Mouse (Mus musculus) frontal cortex, postnatal 14 days (tissue): ENCODE measurements around the gene Aunip.
A peak's percentile ranks its signal among the peaks of the same experiment; 100 is the strongest.

Experiments
- DNase-seq, 2 experiments: peaks; one replicate each; pipeline ENCODE4 v3.0.0; 2022; ENCODE audit warnings: low spot score in 2 of 2

The Aunip gene

DNA sequence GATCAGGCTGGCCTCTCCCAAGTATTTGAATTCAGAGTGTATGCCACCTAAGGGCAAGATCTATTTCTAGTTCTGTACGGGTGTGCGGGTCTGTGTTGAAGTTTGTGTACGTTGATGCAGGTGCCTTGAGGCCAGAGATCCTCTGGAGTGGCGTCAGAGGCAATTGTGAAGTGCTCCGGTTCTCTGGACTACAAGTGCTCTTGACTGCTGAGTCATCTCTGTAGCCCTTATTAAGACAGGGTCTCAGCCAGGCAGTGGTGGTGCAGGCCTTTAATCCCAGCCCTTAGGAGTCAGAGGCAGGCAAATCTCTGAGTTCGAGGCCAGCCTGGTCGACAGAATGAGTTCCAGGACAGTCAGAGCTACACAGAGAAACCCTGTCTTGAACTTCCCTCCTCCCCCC, 4.8 kb downstream of the Aunip start:
- DNase-seq: no peak

DNA sequence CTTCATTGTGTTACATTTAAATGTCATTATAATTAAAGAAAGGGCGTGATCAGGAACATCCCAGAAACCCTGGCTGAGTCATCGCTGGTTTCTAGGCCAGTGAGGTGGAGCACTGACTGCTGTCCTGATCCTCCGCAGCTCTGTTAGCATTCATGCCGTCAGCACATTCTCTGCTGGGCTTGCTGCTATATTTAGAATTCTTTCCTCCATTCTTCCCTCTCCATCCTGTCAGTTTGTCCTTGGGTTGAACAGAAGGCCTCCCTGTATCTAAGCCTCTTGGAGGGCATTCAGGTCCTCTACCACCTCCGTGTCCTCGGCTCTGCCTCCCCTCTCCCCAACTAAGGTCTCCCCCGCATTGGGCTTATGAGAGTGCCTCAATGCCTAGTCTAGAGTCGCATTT, 6.2 kb downstream of the Aunip start:
- DNase-seq: no peak

DNA sequence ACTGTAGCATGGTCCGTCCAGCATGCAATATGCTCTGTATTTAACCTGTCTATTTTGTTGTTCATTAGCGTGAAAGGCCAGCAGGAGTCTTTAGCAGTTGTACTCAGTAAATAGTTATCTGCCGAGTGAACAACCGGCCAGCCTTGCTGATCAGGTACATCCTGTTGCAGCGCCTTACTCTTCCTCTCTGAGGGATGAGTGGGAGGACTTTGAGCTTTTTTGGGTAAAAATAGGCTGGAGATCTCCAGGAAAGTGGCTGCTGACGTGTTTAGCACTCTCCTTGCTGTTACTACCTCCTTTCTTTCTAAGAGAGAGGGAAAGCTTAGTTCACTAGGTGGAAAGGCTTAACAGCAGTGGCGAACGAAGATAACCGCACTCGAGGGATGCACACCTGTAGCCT, 6.9 kb downstream of the Aunip start:
- no peak for DNase-seq

DNA sequence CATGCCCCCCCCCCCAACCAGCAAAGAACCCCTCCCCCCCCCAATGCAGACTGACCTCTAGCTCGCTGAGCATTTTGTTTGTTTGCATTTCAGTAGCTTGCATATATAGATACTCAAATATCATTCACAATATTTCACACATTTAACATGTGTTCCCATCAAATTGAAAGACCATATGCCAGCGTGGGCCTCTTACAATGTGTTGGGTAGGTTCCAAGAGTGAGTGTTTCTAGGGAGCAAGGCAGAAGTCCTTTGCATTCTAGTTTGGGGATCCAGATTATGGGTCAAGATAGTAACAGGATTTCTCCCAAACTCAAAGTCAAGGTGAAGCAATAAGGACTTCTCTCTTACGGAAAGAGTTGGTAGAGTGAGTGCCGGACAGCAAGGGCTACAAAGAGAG, 7.7 kb downstream of the Aunip start:
- DNase-seq: no peak

DNA sequence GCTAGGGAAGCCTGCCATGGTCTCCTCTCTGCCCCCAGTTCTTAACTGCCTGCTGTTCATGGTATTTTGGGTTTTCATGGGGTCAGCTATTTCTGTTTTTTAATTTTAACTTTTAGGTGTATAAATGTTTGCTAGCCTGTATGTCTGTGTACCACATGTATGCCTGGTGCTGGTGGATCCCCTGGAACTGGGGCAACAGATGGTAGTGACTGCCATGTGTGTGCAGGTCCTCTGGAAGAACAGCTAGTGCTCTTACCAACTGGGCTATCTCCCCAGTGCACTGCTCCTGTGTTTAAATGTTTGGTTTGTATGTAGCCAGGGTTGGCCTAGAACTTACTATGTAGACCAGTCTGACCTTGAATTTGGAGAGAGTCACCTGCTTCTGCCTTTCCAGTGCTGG, 8.5 kb downstream of the Aunip start:
- DNase-seq: no peak

DNA sequence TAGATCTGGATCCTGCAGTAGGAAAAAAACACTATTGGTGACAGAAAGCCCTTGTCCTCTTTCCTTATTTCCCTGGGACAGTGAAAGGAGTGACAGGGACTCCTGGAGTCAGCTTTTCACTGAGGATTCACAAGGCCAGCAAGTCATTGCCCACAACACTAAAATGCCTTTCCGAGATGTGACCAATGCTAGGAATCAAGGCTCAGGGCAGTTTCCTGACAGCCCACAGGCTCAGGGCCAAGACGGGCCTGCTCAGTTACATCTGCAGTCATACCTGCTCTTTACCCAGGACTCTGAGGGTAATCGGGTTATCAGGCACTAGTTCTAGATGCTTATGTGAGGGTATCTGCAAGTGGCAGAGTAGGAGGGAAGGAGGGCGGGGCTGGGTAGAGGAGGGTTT, 12.6 kb downstream of the Aunip start:
- DNase-seq: no peak

DNA sequence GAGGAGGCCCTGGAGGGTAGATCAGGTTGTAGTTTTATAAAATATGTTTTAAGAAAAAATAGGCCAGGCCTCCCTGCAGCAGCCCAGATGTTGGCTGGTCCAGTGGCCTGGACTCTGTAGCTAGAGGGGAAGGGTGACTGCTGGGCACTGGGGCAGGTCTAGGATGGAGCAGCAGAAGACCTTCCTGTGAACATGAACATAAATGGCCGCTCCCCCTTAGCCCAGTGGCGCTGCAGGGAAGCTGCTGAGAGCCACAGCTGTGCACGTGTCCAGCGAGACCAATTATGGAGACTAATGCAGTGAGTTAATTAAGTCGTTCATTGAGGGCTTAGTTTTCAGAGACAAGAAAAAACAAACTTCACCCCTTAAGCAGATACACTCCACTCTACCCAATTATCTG, 15.0 kb downstream of the Aunip start:
- no peak for DNase-seq

DNA sequence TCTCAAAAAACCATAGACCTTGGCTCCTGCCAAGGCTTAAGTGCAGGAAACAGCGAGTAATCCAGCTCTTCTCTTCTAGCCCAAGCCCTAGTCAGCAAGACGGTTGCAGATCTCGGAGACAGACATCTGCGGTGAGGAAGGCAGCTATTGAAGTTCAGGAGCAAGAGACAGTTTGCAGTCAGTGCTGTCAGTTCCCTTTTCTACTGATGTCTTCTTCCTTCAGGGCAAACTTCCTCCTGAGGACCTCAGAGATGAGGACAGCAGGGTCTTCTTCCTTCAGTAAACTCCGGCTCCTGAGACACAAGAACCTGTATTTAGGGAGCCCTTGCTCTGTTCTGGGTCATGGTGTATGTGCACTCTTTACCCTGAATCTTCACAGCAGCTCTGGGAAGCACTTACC, 15.4 kb downstream of the Aunip start:
- no peak for DNase-seq

DNA sequence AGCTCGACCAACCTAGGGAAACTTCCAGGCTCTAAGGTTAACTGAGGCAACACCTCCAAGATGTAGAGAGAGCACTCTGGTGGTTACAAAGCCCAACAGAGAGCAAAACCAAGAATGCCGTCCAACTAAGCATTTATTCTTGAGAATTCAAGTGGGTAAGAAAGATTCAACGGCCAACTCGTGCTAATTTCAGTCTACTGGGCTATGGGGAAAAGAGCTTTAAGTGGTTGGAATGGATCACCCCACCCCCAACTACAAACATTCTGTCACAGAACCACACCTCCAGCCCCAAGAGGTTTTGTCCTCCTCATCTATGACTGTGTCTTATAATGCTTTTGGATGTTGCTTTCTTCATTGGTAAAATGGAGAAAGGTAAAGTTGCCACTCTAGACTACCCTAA, 22.1 kb downstream of the Aunip start:
- DNase-seq: no peak

DNA sequence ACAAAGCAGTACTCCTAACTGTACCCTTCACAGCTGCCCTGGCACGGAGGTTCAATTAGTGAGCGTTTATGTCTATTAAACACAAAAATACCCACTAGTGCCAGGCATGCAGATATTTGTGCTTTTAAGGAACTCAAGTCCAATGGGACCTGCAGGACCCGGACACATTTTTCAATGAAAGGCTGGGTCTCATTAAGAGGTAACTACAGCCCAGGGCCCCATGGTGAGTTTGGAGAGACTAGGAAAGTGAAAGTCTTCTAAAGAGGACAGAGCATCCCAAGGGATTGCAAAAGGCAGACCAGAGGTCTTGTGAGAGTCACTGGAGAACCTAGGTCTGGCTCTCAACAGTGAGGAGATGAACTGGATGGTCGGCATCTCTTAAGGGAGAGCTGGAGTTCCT, 22.6 kb downstream of the Aunip start:
- no peak for DNase-seq

DNA sequence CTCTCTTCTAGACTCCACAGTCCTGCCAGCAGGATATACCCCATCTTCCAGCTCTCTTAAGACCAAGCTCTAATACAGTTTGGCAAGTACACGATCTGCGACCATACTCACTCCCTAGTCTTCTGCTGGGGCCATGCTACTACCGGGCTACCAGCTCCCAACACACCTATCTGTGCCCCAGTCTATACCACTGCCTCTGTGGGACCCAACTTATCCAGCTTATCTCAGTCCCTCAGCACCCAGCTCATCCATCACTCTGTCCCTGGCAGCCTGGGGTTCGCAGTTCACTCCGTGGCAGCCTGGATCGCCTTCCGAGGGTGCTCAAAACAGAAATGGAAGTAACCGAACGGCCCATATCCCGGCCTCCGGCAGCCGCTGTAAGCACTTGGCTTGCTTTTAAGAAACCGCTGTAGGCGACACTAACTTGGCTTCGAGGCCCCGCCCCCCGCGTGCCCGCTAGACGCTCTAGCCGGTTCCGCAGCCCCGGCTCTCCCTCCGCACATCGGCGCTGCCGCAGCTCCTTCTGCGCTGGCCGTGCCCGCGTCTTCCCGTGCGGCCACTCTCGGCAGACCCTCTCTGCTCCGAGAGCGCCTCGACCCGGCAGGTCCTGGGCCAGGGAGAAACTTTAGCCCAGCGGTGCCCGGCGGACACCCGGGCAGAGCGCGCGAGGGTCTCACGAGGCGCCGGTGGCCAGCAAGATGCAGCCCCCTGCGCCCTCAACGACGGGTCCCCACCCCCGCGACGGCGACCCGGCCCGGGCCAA, 23.5 kb downstream of the Aunip start:
- DNase-seq: peak; percentile 45 to 57

DNA sequence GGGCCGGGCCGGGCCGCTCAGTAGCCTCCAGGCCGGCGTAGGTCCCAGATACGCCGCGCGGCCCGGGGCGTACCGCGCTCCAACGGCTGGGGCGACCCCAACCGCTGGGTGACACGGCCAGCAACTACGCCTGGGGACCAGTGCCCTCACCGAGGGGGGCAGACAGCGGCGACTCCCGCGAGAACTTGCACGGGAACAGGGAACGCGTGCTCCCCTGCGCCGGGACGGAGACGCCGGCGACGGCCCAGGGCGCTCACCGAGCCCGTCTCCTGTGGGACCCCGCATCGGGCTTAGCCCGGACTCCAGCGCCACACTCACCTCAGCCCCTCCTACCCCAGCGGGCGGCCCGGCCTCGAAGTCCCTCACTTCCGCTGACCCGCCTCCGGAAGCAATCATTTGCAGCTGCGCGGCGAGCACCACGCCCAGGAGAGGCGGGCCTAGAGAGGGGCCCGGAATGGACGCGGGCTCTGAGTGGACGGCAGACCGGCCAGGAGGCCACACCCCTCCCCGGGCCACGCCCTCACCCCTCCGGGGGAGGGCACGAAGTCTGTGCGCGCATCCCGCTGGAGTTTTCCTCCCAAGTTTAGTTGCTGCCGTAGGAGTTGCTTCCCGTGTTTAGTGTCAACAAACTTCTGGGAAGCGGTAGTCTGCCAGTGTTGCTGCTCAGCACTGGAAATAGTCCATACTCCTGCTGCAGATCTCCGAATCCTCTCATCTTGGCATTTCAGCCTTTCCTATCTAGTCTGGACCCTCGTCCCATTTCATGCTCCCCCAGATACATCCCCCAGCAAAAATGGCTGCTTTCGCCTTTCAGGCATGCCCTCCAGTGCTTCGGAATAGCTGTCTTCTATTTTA, 24.4 kb downstream of the Aunip start, which contains the start of gene Mtfr1l:
Gene Mtfr1l, minus strand, starts transcription at position 456 of the 855 bp plus-strand sequence.
- peak; percentile 94 for DNase-seq

DNA sequence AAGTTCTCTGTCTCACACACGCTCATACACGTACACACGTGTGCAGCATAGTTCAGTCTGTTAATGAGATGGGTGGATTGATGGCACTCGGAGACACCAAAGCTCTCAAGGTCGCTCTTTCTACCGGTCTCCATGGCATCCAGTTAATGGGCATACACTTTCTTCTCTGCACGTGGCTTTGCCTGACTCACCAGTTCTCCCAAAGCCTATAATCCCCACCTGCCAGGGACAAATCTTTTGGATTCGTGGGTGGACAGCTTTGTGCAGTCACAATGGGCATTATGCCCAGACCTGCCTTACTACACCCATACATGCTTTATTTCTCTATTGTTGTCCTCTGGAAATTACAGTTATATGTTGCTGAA, 25.0 kb downstream of the Aunip start:
- no peak for DNase-seq

DNA sequence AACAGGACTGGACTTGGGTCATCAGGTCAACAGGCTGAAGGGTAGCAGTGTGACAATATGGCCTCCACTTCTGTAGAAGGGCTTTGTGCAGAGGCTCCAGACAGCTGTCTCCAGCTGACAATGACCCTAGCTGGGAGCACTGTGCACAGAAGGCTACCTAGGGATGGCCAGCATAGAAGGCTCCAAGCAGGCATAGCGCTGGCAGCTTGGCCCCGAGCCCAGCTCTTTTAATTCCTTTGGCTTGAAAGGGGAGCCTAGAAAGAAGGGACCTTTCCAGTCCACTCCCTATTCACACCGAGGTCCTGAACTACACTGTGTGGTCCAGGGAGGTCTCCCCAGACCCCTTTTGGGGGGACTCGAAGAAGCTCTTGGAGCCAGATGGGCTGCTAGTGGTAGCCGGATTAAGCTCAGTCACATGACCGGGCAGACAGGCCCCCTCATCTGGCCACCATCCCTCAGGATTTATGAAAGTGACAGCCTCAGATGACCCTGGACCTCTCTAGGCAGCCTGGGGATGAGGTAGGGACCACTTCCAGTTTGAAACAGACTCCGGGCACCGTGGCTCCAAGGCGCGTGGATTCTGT, 28.3 kb downstream of the Aunip start:
- DNase-seq: no peak

DNA sequence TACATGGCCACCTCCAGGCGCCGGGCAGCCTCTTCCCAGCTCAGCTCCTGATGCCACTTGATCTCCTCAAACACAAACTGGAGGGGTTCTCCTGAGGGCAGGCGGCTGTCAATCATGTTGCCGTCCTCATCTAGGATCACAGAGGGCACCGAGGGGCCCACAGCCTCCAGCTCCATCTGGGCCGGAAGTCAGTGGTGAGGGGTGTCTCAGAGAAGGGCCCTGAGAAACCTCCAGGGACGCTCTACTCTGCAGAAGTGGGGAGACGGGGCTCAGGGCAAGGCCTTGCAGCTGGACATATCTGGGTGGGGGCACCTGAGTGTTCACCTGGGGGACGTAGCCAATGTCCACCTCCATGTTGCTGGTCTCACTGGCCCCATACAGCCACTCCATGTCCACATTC, 31.9 kb downstream of the Aunip start:
- no peak for DNase-seq

DNA sequence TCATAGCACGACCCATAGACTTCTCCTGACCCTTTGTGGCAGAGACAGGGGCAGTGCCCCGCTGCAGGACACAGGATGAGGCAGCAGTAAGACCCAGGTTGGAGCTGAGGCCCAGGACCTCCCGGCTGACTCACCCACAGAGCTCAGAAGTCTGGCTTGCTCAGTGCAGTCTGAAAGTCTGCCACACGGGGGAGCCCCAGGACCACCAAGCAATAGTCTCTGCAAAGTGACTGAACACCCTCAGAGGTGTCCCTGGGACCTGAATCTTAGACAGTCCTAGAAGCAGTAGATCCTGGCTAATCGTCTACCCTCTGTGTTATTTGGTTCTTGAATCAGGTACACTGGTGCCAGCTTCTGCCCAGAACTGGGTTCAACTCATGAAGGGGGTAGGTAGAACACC, 32.5 kb downstream of the Aunip start:
- peak; percentile 77 to 94 for DNase-seq

DNA sequence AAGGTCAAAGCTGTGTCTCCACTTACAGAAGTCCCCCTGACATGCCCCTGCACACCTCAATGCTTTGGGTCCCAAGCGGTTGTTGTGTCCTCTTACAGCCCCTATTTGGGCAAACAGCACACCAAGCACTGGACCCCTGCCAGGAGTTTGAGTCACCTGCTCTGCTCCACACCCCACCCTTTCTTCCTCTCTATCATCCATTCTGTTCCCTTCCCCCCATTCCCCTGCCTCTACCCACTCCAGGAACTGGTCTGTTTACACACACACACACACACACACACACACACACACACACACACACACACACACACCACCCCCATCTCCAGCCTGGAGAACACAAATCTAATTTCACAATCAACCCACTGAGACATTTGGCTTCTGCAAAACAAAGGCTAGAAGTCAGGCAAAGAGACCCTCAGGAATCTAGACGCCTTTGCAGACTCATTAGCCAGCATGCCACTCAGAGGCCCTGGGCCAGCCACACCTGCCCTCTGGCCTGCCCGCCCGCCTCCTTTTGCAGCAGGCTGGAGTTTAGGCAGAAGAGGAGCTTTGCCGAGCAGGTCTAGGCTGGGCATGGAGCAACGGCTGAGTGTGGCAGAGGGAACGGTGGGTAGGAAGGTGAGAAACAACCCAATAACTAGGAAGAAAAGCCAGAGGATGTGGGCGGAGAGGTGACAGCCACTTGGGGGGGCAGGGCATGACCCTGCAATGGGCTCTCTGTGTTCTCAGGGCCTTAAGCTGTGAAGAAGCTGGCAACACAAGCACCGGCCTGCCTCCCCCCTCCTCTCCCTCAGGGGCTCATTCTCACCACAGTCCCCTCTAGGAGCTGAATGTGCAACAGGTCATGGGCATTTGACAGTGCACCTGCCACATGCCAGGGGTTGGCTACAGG, 36.3 kb downstream of the Aunip start:
- no peak for DNase-seq

DNA sequence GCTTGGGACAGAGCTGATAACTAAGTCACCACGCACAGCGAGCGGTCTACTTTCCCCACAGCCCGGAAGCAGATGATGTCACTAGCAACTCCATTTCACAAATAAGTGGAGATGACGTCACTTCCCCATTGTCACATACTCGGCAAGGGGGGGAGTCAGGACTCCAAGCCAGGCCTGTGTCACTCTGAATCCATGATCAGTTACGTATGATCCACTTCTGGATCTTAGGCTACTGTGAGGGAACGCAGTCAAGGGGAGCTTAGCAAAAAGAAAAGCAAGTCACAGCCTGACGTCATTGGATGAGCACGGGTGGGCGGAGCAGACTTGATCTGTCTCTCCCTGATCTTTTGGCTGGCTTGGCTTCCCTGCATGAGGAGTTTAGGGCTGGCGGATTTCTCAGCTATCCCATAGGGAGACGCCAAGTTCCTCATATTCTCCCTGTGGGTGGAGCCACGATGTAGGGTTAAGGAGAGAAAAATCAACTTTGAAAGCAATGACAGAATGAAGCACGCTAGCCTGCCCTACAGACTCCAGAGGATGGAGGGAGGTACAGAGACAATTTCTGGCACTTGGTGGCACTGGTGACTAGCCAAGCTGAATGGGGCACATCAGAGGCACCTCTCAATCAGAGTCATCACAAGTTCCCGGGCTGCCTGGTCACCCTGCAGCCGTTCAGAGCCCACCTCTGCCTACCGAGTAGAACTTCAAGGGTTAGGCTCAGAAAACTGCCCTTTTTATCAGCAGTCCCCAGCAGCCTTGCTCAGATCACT, 37.6 kb downstream of the Aunip start:
- no peak for DNase-seq

DNA sequence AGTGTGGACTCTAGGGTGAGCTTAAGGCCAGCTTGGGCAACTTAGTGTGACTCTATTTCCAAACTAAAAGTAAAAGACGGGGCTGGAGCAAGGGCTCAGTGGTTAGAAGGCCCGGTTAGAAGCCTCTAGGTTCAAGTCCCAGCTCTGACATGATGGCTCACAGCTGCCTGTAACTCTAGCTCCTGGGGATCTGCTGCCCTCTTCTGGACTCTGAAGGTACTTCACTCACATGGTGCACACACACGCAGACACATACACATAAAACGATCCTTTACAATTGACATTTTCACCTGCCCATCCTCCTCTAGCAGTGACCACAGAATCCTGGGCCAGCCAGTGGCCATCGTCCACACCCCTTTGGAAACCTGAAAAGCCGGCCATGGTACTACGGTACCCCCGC, 39.1 kb downstream of the Aunip start:
- no peak for DNase-seq

DNA sequence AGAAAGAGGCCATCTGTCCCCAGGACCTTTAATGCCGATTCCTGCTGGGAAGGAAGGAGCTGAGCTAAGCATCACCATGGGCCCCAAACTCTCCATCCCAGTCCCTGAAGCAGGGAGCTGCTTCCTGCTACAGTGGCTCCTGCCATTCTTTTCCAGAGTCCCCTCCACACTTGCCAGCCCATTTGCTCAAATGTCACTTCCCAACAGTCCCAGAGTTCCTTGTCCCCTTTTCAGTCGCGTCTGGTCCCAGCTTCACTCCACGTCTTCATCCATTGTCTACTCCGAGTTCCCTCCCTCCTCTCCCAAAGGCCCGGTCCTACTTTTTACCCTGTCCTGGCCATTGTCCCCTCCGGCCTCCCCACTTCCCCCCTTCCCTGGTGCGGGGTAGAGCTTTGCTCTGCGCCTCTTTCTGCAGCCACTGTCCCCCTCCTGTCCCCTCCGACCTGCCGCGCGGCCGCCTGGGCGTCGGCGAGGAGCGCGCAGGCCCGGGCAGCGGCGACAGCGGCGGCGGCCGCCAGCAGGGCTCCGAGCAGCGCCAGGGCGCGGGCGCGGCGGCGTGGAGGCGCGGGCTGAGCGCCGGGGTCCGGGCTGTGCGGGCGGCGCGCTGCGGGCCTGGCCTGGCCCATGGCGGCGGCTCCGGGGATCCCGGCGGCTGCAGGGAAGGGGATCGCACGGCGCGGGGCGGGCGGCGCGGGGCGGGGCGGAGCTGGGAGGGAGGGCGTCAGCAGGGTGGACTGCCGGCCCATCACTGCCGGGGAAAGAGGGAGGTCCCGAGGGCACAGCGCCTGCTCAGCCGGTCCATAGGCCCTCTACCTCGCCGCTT, 40.9 kb downstream of the Aunip start, which contains the start of gene Selenon:
Gene Selenon, minus strand, starts transcription at position 673 of the 823 bp plus-strand sequence.
- DNase-seq: no peak
